Mouse (Mus musculus): ENCODE measurements around the gene Susd1.

The Susd1 gene

DNA sequence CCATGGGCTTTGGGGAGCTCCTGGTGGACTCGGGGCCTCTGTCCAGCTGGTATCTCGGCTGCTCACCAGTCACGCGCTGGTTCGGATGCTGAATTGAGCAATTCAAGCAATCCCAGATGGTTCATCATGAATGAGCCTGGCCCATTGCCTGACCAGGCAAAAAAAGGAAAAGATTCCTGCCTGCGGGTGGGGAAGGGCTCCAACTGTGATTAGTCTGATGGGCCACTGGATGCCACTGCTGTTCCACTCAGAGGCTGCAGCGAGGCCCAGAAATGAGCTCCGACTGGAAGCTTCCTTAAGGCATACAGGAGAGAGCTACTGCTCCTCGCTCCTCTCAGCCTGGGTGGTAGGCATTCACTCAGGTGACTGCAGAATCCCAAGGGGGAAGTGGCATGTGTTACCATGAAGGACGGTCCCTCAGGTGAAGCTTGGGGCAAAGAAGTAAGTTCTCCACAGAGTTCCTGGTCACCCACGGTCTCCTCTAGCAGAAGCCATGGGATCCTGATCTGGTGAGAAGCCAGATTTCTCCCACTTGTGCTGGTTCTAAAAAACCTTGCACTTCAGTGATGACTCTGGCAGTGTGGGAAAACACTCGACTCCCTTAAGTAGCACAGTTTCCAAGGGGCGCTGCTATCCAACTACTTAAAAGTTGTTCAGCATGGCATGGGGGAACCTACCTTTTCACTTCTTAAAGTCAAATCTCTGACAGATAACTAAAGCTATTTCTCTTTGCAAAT lies 57.3 kb downstream of the Susd1 start:
- no peak for DNase-seq (ENCODE audit: low read depth, low spot score)

DNA sequence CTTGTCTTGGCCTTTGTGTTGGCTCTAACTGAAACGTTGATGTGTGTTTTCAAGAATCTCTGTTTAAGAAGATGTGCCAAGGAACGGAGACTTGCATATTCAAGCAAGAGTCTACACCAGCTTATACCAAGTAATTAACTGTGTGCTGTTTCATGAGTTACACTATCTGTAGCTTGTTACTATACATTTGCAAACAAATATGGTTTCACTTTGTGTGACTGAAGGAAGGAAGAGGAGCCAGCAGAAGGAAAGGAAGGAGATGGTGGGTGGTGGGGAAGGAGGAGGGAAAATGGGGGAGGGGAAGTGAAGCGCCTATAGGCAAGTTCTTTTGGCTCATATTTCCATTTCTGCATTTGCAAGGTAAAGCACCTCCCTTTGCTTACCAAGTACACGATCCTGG lies 58.0 kb downstream of the Susd1 start:
- no peak for DNase-seq (ENCODE audit: low read depth, low spot score)

DNA sequence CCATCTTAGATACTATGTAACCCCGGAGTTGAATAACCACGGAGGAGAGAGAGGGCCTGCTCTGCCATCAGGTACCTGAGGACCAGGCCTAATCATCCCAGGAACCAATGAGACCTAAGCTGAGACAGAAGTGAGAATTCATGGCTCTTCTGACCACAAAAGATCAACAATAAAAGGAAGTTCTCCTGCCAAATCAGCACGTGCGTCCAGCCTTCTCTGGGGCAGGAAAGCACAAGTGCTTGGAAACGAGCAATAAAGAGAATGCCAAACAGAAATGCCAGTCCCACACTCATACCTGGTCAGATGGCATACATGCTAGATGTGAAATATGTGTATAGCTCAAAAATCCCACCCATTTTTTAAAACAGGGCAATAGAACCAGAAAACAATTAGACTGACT lies 58.6 kb downstream of the Susd1 start:
- no peak for DNase-seq (ENCODE audit: low read depth, low spot score)

DNA sequence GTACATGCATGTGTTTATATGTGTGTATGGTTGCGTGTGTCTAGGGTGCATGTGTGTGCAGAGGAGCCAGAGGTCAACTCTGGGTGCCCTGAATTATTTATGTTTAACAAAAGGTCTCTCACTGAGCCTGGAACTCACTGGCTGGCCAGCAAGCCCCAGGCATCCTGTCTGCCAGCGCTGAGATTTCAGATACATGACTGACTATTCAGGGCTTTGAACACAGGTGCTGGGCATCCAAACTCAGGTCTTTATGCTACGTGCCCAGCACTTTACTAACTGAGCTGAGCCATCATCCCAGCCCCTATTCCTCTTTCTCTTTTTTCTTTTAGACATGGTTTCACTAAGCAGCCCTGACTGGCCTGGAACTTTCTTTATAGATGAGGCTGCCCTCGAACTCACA lies 59.8 kb downstream of the Susd1 start:
- no peak for DNase-seq (ENCODE audit: low read depth, low spot score)

DNA sequence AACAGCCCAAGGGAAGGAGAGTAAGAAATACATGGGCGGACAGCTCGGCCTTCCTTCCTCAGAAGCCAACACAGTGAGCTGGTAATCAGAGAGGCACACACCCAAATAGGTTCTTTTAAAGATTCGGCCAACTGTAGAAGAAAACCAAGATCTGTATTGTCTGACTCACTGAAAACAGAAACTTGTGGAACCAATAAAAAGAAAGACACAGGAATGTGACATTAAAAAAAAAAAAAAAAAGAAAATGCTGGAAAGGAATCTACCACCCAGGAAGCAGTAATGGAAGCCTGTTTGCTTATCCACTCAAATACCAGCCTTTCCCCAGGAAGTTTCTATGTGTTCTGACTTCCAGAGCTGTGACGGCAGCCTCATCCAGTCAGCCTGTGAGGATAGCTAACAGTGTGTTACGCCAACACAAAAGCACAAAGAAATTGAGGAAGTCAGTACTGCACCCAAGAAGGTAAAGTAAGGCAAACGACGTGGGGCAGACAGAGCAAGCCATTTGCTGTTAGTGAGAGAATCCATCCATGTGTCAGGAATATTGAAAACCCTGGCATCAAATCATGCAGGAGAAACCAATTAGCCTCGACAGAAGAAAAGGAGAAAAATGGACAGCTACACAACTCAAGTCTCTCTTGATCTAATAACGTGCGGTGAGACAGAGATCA lies 64.0 kb downstream of the Susd1 start:
- DNase-seq (ENCODE audit: low read depth, low spot score): no peak

DNA sequence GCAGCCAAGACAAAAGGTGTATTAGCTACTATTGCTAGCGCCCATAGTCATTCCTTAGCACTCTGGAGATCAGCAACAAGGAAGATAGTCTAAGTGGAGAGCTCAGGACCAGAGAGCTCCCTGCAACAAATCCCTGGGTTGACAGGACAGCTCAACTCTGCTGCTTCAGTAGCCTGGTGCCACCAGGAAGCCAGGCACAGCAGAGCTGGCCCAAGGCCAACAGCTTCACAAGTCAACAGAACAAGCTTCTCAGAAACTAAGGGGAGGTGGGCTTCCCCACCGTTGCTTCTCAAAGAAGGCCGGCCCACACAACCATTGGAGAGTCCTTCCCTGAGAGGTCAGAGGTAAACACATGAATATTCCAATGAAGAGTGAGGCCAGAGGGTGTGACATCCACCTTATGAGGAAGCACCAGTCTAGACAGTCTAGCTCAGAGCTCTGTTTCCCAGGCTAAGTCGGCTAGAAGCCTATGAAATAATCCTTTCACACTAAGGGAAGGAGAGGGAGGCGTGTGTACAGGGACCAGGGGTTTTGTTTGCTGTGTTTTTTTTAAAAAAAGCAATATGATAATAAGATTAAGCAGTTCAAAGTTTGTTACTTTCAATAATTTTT lies 65.8 kb downstream of the Susd1 start:
- no peak for DNase-seq (ENCODE audit: low read depth, low spot score)

DNA sequence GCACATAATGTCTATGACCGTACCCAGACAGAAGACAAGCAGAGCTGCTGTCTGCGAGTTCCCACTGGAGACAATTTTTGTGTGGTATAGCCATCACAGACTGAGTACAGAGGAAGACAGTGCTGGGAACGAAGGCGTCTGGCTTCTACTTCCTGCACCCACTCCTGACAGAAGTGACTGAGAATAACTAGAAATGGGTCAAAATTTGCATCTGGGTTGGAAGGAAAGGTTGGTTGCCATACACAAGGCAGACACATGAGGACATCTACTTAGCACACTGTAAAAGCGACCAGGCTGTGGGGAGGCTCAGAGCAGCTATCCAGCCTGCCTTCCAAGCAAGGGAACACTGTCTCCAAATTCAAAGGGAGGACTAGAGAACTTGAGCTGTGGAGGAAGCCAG lies 66.5 kb downstream of the Susd1 start:
- DNase-seq (ENCODE audit: low read depth, low spot score): no peak

DNA sequence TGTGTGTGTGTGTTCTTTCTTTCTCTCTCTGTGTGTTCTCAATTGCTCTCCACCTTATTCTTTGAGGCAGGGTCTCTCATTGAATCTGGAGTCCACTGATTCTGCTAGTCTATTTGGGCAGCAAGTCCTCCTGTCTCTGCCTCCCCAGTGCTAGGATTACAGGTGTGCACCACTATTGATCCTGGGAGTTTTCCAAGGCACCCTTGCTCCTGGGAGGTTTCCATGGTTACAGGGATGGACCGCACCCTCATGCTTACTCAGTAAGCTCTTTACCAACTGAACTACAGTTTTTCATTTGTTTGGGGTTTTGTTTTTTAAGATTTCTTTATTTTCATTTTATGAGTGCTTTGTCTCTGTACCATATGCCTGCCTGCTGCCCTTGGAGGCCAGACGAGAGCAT lies 68.5 kb downstream of the Susd1 start:
- DNase-seq (ENCODE audit: low read depth, low spot score): no peak

DNA sequence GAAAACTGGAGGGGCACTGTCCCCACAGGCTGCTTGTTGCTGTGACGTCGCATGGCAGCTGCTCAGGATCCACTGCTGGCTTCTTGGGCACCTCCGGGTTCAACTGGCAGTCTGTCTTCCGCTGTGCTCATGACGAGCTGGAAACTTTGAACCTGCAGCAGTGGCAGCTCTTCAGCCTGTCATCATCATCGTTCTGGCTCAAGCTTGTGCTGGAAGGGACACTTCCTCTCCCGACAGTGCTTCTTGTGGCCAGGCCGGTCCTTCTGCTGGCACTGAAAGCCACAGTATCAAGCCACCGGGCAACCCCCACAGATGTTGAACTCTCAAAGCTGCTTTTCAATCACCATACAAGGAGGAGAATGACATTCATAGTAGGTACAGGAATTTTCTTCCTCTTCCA lies 70.3 kb downstream of the Susd1 start:
- no peak for DNase-seq (ENCODE audit: low read depth, low spot score)

DNA sequence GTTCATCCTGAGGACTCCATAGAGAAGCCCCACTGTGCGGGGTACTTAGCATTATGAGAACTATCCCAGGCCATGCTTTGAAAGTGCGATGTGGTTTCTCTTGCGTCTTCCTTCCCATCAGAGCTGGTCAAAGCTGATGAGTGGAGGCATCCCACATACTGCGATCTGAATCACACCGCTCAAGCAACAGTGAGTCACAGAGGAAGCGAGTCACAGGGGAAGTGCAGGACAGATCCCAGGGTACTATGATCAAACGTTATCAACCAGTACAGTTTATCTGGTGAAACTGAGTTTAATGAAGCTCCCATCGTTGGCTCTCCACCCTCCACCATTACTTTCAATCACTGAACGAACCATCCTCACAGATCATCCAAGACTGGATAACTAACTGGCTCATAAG lies 72.2 kb downstream of the Susd1 start:
- no peak for DNase-seq (ENCODE audit: low read depth, low spot score)

DNA sequence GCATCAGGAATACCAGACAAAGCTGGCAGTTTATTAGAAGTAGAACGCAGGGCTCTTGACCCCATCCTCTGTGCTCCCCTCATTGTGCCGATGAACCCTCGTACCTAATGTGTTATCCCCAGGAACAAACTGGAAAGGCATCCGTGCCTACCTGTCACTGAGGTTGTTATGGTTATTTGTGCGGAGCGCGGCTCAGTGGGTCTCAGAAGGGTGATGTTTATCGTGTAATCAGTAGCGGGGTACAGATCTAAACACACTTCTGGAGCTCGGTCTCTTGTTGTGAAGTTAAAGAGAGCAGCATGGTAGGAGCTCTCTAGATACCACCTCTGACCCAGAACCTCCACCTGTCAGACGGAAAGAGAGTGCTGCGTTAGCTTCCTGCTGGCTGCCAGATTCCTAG lies 72.9 kb downstream of the Susd1 start:
- no peak for DNase-seq (ENCODE audit: low read depth, low spot score)

DNA sequence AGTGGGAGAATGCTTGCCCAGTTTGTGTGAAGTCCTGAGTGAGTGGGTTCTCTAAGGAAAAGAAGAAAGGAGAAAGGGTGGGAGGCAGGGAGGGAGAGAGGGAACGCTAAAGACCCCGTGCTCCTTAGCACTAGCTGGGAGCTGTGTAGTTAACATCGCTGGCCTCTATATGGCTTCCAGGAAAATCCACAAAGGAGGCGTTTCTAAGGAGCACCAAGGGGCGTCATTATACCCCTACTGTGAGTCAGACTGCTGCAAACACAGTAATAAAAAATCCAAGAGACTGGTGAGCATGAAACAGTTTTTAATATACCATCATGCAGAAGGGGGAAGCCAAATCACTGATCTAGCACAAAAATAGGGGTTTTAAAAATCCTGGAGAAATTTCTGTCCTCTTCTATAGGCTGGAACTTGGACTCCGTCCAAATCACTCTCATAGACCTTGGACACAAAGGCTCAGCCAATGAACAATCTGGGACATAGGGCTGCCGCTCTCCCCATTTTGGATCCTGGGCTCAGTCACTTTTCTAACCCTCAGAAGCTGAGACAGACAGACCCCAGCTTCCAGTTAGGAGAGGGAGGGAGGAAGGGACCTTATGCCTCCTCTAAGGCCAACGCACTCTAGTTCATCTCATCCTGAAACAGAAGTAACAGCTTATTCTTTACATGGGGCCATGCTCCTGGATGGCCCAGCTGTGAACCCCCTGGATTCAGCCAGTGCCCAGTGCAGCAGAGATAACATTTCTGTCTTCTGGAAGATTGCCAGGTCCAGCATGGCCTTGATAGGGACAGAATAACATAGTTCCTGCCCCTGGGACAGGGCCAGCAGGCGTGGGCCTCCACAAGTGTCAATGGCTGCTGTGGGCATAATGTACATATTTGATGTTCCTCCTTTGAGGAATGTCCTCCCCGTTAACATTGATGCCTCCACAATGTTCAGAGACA lies 73.9 kb downstream of the Susd1 start:
- no peak for DNase-seq (ENCODE audit: low read depth, low spot score)

DNA sequence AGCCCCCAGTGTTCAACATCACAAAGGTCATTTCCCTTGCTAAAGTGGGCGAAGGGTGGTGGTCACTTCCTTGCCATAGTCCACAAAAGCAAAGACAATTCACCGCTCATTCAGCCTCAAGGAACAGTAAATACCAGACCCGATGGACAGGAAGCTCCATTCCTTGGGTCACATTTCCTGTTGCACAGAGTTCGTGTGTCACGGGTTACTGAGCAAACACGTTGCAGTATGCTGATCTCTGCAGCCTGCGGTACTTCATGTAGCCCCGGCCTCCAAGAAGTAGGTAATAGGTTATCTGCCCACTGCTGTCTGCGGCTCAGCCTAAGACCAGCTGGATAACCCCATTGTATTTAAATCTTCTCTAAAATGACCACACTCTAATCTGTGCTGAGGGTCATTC lies 75.4 kb downstream of the Susd1 start:
- DNase-seq (ENCODE audit: low read depth, low spot score): no peak

DNA sequence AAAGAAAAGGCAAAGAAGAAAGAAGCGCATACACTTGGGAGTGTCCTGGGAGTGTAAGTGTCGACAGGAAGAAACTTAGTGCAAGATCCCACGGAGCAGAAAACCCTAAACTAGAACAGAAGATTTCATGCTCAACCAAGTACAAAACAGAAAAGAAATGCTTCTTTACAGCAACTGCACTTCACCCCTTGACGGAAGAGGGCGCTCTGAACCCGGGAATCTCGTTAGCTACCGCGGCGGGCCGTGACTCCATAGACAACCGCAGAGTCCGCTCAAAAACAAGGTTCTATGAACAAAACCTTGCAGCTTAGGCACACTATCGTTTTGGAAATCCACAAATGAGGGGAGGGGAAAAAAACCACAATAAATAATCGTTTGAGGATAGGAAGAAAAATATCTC lies 77.7 kb downstream of the Susd1 start:
- peak; percentile 71 for DNase-seq (ENCODE audit: low read depth, low spot score)

DNA sequence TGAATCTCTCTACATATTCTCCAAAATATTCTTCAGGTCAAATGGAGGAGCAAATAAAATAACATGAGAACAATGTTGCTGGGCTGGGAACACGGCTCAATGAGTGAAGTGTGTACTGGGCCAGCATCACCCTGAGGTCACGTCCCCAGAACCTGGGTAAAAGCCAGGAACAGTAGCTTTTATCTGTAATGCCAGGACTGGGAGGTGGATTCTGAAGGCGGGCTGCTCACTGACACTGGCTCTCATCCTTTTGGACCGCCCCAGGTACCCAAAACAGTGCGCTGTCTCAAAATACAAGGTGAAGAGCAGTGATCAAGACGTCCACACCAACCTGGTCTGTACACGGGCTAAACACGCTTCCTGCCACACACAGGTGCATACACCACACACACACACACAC lies 78.5 kb downstream of the Susd1 start:
- DNase-seq (ENCODE audit: low read depth, low spot score): no peak

DNA sequence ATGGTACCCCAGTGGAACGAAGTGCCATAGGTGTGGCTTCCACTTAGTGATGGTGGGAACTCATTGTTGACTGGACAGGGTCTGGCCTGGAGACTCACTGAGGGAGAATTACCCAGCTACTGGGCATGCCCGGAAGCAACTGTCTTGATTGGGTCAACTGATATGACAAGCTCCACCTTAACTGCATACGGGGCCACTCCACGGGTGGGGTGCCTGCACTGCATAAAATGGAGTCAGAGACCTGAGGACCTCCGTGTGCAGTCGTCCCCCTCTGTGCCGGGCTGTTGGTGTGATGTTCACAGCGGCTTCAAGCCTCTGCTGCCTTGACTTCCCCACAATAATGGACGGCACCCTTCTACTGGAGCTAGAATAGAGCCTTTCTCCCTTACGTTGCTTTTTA lies 79.5 kb downstream of the Susd1 start:
- DNase-seq (ENCODE audit: low read depth, low spot score): no peak

DNA sequence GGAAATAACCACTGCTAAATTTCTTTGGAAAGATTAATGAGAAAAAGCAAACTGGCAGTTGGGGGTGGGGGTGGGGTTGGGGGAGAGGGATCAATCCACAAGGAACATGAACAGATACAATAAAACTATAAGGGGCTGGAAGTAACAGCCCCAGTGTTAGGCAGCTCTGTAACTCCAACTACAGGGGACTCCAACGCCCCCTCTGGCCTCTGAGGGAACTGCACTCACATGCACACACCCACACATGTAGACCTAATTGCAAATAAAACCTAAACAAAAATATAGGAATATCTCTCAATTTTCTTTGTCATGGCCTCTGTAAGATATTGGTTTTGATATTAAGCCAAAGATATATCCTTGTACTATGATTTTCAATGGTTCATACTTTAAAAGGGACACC lies 83.0 kb downstream of the Susd1 start:
- DNase-seq (ENCODE audit: low read depth, low spot score): no peak

DNA sequence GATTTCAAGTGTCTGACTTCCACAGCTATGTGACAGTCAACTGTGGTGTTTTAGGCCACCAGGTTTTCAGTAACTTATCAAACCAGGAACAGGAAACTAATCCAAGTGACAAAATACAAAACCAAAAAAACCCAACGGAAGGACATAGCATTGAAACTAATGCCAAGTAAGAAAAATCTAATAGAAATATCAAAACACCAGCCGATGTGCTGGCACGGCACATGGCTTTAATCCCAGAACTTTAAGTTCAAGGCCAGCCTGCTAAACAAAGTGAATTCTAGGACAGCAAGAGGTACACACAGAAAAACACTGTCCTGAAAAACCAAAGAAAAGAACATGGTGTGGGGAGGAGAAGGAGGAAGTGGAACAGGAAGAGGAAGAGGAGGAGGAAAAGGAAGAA lies 83.8 kb downstream of the Susd1 start:
- no peak for DNase-seq (ENCODE audit: low read depth, low spot score)

DNA sequence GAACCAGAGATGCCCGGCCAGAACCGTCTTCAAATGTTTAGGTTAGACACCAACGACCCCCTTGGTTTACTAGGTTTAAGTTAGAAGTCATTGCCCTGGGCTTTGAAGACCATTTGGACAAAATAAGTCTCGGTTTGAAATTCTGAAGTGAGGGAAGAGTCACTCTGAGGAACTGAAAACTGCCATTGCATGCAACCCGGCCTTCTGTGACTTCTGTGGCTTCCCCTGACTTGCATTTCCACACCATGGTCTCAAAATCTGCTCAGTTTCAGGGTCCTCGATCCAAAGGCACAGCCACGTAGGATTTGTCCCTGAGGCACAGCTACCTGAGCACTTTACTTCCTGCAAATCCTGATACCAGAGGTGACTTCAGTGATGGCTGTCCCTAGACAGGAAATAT lies 86.5 kb downstream of the Susd1 start:
- no peak for DNase-seq (ENCODE audit: low read depth, low spot score)

DNA sequence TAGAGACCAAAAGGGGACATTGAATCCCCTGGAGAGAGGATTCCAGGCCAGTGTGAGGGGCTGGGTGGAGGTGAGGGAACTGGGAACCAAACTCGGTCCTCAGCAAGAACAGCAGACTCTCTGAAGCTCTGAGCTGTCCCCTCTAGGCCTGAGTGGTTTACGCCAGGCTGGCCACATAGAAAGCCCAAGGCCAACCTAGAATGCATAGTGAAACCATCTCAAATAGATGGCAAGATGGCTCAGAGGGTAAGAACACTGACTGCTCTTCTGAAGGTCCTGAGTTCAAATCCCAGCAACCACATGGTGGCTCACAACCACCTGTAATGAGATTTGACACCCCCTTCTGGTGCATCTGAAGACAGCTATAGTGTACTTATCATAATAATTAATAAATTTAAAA lies 88.1 kb downstream of the Susd1 start:
- no peak for DNase-seq (ENCODE audit: low read depth, low spot score)

DNA sequence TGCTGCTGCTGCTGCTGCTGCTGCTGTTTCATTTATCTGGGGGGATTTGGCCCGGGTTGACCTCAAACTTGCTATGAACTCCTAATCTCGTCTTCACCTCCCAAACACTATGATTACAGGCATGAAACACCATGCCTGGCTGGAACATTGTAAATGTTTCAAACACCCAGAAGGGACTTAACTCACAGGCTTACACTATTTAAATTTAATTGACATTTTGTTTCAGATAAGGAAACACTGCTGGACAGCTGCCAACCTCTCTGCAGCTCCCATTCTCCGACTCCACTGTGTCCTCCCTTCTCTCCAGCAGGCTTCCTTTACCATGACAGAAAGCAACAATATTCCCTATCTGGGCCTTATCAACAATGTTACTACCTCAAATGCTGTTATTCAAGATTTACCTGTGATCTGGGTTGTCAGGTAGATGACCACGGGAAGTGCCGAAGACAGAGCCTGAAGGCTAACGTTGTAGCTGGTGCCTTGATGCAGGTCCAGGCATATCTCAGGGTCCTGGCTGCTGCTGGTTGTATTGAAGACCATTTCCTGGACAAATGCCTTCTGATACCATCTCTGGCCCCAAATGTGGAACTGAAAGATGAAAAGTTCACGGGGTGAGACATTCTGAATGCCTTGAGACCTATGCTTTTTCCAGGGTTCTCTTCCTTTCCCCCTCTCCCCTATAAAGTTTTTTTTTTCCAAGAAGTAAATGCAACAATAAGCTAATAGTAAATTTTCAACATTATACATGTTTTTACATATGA lies 88.8 kb downstream of the Susd1 start:
- DNase-seq (ENCODE audit: low read depth, low spot score): no peak

Measured in CD4-positive helper T cell, adult 2 months (primary cell).